Mouse (Mus musculus) cortical plate, adult 2 months (tissue): ENCODE measurements at regions not wholly inside any gene's neighbourhood (a gene's known extent, or its start where the extent isn't known, plus 50 kb on each side); places are given as distances from the start of the nearest gene placed in this dataset.

ENCODE experiments used
- CTCF ChIP-seq: fragments of 200-500 bp; IDR thresholded peaks from 2 replicates; pipeline ENCODE4 v1.5.1; 2011; ENCODE audit warnings: mild to moderate bottlenecking, control low read depth, low read length; ENCODE audit not compliant: insufficient read depth; ENCODE audit errors: extremely low read depth
- POLR2A ChIP-seq: fragments of 200-500 bp; IDR thresholded peaks from 2 replicates; pipeline ENCODE4 v1.6.1; 2011; ENCODE audit warnings: mild to moderate bottlenecking, low read length, control low read depth; ENCODE audit not compliant: insufficient read depth; ENCODE audit errors: extremely low read depth

GRCm38 (mm10) chr19:15093534-15093933 lies 495.7 kb upstream of the Tle4 start:
- TF ChIP-seq CTCF (no peak), POLR2A (no peak)
